Mouse (Mus musculus): ENCODE data around the gene Cnot1. TPM values are rescaled to one million over a fixed set of nuclear protein-coding genes. Genes with fewer than 3 reads are reported as not detected.

The Cnot1 gene
- total and polyA plus RNA-seq, 2 experiments from 2014 or later: 25.4 to 141 TPM

DNA sequence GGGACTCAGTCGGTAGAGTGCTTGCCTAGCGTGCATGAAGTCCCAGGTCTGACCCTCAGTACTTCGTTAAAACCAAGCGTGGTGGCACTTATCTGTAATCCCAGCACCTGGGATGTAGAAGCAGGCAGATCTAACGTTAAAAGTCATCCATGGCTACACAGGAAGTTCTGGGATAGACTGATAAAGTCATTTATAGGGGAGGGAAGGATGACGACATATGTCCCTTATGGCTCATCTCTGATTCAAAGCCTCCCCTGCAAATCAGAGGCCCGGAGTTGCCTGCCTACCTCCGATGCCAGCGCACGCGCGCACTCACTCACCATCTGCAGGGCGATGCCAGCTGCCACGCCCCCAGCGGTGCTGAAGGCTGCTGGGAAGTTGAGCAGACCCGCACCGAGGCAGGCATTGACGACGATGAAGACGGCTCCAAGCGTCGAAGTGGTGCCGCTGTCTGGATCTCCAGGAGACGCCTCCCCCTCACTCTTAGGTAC, 40.8 kb upstream of the Cnot1 start:
- Histone ChIP-seq H3K4me2 (ENCODE audit: low read depth, low read length) (no peak overlapping the region), H3K36me3 (ENCODE audit: insufficient read depth, low read length) (peaks cover 13% of the 10 kb centered on the region), H3K4me3 (ENCODE audit: low read length) (no peak overlapping the region), H3K27ac (no peak overlapping the region), H3K4me1 (ENCODE audit: insufficient read depth, low read length) (peaks cover 5% of the 10 kb centered on the region; the same call in 1 of the 2 replicates), H3K9me3 (ENCODE audit: low read length) (no peaks in the 10 kb centered on the region), H3K9ac (replicated peaks; ENCODE audit: low read length) (no peak overlapping the region), H3K27me3 (ENCODE audit: insufficient read depth, low read length) (no peaks in the 10 kb centered on the region)
- ATAC-seq (no peak), DNase-seq (ENCODE audit: low spot score) (no peak)
- no peak for TF ChIP-seq CTCF (IDR thresholded peaks at IDR 0.05; ENCODE audit: low read depth)
- 81% methylated on average over 24 of the region's 24 CpGs for WGBS

DNA sequence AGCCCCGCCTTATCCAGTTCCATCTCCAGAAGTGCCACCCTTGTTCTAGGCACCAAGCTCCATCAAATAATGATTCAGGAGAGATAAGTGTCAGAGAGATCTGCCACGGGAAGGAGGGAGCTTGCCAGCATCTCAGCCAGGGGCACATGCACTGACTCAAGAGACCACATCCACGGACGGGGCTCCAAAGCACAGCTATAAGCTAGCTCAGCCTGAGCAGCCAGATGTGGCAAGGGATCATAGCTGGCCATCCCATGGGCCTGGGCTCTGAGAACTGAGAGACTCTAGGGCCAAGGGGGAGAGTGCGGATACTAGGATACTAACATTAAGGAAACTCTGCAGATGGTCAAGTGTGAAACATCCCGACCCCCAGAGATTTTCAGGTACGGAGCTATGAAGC, 37.8 kb upstream of the Cnot1 start:
- no peak for DNase-seq (ENCODE audit: low spot score)
- no peaks in the 10 kb centered on the region for H3K4me1 ChIP-seq (ENCODE audit: insufficient read depth, low read length)
- H3K36me3 ChIP-seq (ENCODE audit: insufficient read depth, low read length): peaks cover 25% of the 10 kb centered on the region
- H3K27ac ChIP-seq: no peak overlapping the region
- no peak overlapping the region for H3K4me3 ChIP-seq (ENCODE audit: low read length)
- no peak for TF ChIP-seq CTCF (IDR thresholded peaks at IDR 0.05; ENCODE audit: low read depth)
- no peaks in the 10 kb centered on the region for H3K9me3 ChIP-seq (ENCODE audit: low read length)
- WGBS: 93% methylated on average over 7 of the region's 7 CpGs
- H3K9ac ChIP-seq (replicated peaks; ENCODE audit: low read length): no peak overlapping the region
- no peak for ATAC-seq
- H3K27me3 ChIP-seq (ENCODE audit: insufficient read depth, low read length): no peaks in the 10 kb centered on the region
- no peak overlapping the region for H3K4me2 ChIP-seq (ENCODE audit: low read depth, low read length)

DNA sequence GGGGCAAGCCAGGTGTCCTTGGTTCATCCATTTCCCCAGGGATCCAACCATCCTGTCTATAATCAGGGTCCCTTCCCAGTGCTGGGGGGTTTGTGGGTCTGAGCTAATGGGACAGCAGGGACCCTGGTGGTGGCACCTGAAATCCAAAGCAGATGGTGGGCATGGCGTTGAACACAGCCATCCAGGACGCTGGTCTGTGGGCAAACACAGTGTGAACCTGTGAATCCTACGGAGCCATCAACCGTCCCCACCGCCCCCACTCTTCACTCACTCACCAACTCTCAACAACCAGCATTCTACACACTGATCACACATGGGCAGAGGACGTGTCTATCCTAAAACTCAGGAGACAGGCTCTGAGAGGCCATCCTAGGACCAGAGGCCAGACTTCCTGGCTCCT, 36.7 kb upstream of the Cnot1 start:
- H3K9me3 ChIP-seq (ENCODE audit: low read length): no peaks in the 10 kb centered on the region
- no peak for TF ChIP-seq CTCF (IDR thresholded peaks at IDR 0.05; ENCODE audit: low read depth)
- ATAC-seq: no peak
- no peak overlapping the region for H3K27ac ChIP-seq
- H3K4me1 ChIP-seq (ENCODE audit: insufficient read depth, low read length): no peaks in the 10 kb centered on the region
- H3K36me3 ChIP-seq (ENCODE audit: insufficient read depth, low read length): peaks cover 25% of the 10 kb centered on the region
- H3K4me3 ChIP-seq (ENCODE audit: low read length): no peak overlapping the region
- no peak overlapping the region for H3K4me2 ChIP-seq (ENCODE audit: low read depth, low read length)
- H3K9ac ChIP-seq (replicated peaks; ENCODE audit: low read length): no peak overlapping the region
- no peaks in the 10 kb centered on the region for H3K27me3 ChIP-seq (ENCODE audit: insufficient read depth, low read length)
- DNase-seq (ENCODE audit: low spot score): no peak
- 97% methylated on average over 6 of the region's 6 CpGs for WGBS

DNA sequence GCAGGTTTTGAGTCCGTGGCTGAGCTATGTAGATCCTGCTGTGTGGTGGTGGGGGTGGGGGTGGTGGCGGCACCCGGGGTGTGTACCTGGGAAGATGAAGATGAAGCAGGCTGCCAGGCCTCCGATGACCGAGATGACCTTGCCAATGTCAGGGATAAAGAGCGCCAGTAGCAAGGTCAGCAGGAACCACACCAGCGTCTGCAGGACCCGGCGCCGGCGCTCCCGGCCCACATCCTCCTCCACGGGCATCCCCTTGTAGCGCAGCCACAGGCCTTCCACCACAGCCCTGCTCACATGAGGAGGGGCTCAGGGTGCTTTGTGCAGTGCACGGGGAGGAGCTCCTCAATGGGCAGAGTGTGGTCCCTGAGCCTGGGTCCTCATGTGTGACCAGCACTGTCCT, 34.2 kb upstream of the Cnot1 start:
- Histone ChIP-seq H3K9me3 (ENCODE audit: low read length) (no peaks in the 10 kb centered on the region), H3K4me1 (ENCODE audit: insufficient read depth, low read length) (no peaks in the 10 kb centered on the region), H3K27me3 (ENCODE audit: insufficient read depth, low read length) (no peaks in the 10 kb centered on the region), H3K36me3 (ENCODE audit: insufficient read depth, low read length) (peaks cover 32% of the 10 kb centered on the region), H3K27ac (no peak overlapping the region), H3K4me2 (ENCODE audit: low read depth, low read length) (no peak overlapping the region), H3K9ac (replicated peaks; ENCODE audit: low read length) (no peak overlapping the region), H3K4me3 (ENCODE audit: low read length) (no peak overlapping the region)
- TF ChIP-seq CTCF (IDR thresholded peaks at IDR 0.05; ENCODE audit: low read depth): no peak
- no peak for ATAC-seq
- DNase-seq (ENCODE audit: low spot score): no peak
- WGBS: 88% methylated on average over 15 of the region's 15 CpGs

DNA sequence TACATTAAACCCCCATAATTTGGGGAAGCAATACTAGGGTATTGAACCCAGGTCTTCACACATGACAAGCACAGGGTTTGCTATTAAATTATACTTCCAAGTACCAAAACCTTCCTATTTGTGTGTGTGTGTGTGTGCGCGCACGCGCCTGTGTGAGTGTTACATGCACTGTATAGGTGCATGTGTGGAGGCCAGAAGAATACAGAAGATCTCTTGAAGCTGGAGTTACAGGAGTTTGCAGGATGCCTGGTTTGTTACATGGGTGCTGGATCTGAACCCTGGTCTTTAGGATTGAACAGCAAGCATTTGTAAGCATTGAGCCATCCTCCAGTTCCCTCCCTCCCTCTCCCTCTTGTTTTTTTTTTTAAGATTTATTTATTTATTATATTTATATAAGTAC, 32.0 kb upstream of the Cnot1 start:
- H3K4me2 ChIP-seq (ENCODE audit: low read depth, low read length): no peak overlapping the region
- 98% methylated on average over 4 of the region's 4 CpGs for WGBS
- H3K36me3 ChIP-seq (ENCODE audit: insufficient read depth, low read length): peaks cover 22% of the 10 kb centered on the region
- no peak overlapping the region for H3K9ac ChIP-seq (replicated peaks; ENCODE audit: low read length)
- no peaks in the 10 kb centered on the region for H3K27me3 ChIP-seq (ENCODE audit: insufficient read depth, low read length)
- no peak overlapping the region for H3K4me3 ChIP-seq (ENCODE audit: low read length)
- H3K27ac ChIP-seq: no peak overlapping the region
- DNase-seq (ENCODE audit: low spot score) (no peak), ATAC-seq (no peak)
- no peaks in the 10 kb centered on the region for H3K4me1 ChIP-seq (ENCODE audit: insufficient read depth, low read length)
- no peak for TF ChIP-seq CTCF (IDR thresholded peaks at IDR 0.05; ENCODE audit: low read depth)
- no peaks in the 10 kb centered on the region for H3K9me3 ChIP-seq (ENCODE audit: low read length)

DNA sequence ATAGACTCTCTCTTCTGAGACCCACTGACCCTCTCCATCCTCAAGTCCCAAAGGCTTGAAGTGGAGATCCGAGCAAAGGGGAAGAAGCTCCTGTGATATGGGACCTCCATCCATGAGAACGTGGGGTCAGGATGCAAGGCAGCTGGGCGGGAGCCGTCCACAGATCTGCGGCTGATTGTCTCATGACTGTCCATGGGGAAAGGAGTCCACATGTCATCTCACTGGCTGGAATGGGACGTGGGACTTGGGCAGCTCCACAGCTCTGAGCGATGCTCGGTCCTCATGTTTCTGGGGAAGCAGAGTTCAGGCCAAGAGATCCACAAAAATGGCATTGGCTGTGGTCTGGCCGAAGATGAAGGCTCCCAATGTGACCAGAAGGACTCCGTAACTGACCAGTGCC, 30.0 kb upstream of the Cnot1 start:
- H3K4me2 ChIP-seq (ENCODE audit: low read depth, low read length): no peak overlapping the region
- H3K4me3 ChIP-seq (ENCODE audit: low read length): no peak overlapping the region
- H3K9me3 ChIP-seq (ENCODE audit: low read length): no peaks in the 10 kb centered on the region
- peaks cover 16% of the 10 kb centered on the region; the same call in 1 of the 2 replicates for H3K36me3 ChIP-seq (ENCODE audit: insufficient read depth, low read length)
- ATAC-seq (no peak), DNase-seq (ENCODE audit: low spot score) (no peak)
- H3K4me1 ChIP-seq (ENCODE audit: insufficient read depth, low read length): peaks cover 4% of the 10 kb centered on the region; the same call in 1 of the 2 replicates
- no peaks in the 10 kb centered on the region for H3K27me3 ChIP-seq (ENCODE audit: insufficient read depth, low read length)
- no peak for TF ChIP-seq CTCF (IDR thresholded peaks at IDR 0.05; ENCODE audit: low read depth)
- H3K9ac ChIP-seq (replicated peaks; ENCODE audit: low read length): no peak overlapping the region
- WGBS: 90% methylated on average over 10 of the region's 10 CpGs
- H3K27ac ChIP-seq: no peak overlapping the region

DNA sequence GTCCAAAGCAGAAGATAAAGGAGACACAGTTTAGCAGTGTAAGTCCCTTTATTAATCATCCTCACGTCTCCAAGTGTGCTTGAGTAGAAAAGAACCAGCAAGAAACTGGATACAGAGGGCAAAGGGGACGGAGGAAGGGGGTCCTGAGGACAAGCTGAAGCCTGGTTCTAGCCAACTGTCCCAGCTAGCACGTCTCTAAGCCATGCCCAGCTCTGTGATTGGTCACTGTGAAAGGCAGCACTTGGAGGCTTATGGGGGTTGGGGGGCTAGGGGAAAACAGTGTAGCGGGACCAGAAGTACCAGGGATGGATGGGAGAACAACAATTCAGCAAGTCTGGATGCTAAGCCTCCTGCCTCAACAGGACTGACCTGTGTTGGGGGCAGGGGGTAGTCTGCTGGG, 28.6 kb upstream of the Cnot1 start:
- H3K4me3 ChIP-seq (ENCODE audit: low read length): no peak overlapping the region
- H3K4me1 ChIP-seq (ENCODE audit: insufficient read depth, low read length): peaks cover 4% of the 10 kb centered on the region; the same call in 1 of the 2 replicates
- no peak overlapping the region for H3K4me2 ChIP-seq (ENCODE audit: low read depth, low read length)
- no peak overlapping the region for H3K9ac ChIP-seq (replicated peaks; ENCODE audit: low read length)
- no peak overlapping the region for H3K27ac ChIP-seq
- no peaks in the 10 kb centered on the region for H3K9me3 ChIP-seq (ENCODE audit: low read length)
- peaks cover 6% of the 10 kb centered on the region; the same call in 1 of the 2 replicates for H3K36me3 ChIP-seq (ENCODE audit: insufficient read depth, low read length)
- ATAC-seq (no peak), DNase-seq (ENCODE audit: low spot score) (no peak)
- no peak for TF ChIP-seq CTCF (IDR thresholded peaks at IDR 0.05; ENCODE audit: low read depth)
- H3K27me3 ChIP-seq (ENCODE audit: insufficient read depth, low read length): no peaks in the 10 kb centered on the region
- 70% methylated on average over 4 of the region's 4 CpGs for WGBS
